Mouse (Mus musculus) adrenal gland, postnatal 36 days (tissue): ENCODE measurements around the gene Neu1. TPM values are rescaled to one million over a fixed set of nuclear protein-coding genes. Genes with fewer than 3 reads are reported as not detected.
"Not testable (repeated sequence)": the region's sequence is repeated elsewhere in the genome, so short reads cannot be mapped to it uniquely, and the experiment has no call there.

Experiments used
- DNase-seq, 2 experiments: peaks; one replicate each; pipeline ENCODE4 v3.0.0; 2021; ENCODE audit warnings: mixed read lengths in 1 of 2
- total RNA-seq, 2 experiments: library from RNA; stranded (reverse); gene quantifications; 2 replicates each; pipeline ENCODE4 v1.2.3; 2021

Gene Neu1
- total RNA-seq, 2 experiments from 2014 or later: 25.4 to 27.4 TPM

DNA sequence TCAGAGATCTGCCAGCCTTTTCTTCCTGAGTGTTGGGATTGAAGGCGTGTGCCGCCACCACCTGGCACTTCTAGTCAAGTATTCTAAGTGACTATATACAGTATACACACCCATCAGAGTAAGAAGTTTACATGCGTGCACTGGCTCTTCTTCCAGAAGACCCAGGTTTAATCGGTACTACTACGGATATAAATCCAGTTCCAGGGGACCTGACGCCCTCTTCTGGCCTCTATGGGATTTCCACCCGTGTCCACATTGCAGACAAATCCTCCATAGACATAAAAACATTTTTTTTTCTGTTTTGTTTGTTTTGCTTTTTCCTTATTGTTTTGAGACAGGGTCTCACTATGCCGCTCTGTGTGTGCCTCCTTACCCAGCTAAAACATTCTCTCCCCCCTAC lies 16.6 kb downstream of the Neu1 start:
- peak; percentile 39 to 65 for DNase-seq

GRCm38 (mm10) chr17:34948721-34949552 lies 17.9 kb downstream of the Neu1 start:
- not testable (repeated sequence) for DNase-seq

DNA sequence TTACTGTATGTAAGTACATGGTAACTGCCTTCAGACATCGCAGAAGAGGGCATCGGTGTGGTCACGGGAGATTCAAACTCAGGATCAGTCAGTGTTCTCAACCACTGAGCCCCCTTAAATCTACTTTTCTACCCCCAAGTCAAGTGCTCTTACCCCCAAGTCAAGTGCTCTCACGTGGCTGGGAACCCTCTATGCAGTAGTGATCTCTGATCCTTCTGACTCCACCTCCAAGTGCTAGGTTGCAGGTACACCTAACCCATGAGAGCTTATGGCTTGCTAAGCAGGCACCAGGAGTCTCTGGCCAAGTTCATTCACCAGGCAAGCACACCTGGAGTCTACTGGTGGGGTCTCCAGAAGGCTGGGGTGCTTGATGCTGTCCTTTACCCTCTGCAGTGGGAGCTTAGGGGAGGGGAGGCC lies 18.5 kb downstream of the Neu1 start:
- no peak for DNase-seq

DNA sequence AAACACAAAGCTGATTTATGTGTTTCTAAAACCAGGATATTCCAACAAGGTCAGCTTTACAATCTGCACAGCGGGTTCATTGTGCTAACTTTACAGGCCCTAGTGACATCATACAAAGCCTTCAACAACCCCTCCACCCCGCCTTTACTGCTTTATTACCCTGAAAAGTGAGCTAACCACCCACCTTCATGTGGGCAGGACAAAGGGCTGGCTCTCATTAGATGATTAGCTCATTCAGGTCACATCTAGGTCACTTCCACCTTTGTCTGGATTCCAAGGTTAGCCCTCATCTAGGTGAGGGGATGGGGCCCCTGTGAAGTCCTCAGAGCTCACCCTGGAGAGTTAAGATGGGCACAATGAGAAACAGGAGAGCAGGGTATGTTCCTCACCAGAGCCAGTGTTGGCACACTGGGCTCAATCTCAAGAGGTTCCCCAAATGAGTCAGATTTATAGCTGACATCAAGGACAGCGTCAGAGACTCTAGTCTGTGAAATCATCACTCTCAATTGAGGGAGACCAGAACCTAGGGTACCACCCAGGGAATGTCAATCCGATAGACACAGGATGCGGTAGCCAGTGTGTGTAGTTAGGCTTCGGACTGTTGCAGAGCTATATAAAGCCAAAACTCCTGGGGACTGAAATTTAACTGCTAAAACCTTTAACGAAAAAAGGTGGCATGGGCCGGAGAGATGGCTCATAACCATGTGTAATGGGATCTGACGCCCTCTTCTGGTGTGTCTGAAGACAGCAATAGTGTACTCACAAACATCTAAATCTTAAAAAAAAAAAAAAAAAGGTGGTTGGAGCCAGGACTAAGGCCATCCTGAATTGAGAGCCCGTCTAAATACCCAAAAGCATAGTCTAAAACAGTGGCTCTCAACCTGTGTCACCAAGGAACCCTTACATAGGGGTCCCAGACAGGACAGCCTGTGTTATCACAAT lies 19.7 kb downstream of the Neu1 start:
- DNase-seq: no peak

DNA sequence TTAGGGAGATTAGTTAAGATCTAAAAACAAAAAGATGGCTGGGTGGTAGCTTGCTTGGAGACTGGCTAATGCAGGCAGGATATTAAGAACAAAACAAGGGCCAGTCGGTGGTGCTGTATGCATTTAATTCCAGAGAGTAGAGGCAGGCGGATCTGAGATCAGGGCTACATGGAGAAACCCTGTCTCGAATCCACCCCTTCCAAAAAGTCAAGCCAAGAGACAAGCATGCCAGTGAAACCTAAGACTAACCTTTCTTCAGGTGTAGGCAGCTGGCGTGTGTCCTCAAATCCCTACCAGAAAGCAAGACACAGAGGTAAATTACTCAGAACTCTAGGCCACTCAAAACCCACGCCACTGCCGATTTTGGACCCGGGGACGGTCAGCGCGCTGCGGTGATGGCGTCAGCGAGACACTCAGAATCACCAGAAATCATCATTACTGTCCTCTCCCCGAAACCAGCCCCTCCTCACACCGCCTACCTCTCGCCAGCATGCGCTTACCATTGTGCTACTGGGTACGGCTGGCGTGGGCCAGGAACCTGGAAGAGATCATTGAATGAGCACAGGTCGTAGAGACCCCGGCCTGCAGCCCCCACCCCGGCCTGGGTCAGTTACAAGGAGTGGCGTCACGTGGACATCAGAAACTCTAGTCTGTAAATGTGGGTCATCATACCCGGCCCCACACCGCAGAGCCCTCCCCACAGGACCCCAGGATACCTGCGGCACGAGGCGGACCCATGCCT lies 20.8 kb downstream of the Neu1 start:
- no peak for DNase-seq

DNA sequence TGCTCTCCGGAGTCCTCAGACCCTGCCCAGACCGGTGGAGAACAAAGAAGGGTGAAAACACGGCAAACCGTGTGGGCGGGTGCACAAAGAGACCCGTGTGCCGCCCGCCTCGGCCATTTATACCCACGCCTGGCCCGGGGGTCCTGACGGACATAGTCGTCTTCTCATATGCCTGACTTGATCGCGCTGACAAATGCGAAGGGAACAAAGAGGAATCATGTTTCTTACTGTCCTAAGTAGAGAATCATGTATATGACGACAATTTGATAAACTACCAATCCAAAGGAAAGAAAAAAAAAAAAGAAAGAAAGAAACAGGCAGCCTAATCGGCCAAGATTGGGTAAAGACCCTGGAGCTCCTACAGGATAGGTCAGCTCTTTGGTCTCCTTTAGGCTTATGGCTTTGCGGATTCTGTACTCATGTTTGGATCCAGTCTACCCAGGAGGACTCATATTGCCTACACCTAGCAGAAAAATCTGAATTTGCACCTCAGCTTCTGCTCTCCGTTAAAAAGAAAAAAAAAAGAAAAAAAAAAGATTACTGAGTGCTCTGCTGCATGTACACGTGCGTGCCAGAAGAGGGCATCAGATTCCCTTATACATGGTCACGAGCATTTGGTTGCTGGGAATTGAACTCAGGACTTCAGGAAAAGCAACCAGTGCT lies 21.5 kb downstream of the Neu1 start:
- DNase-seq: peak; percentile 82 to 83

- DNase-seq: no peak
These were observed 22.2 kb downstream of the Neu1 start for GRCm38 (mm10) chr17:34953258-34953657.

DNA sequence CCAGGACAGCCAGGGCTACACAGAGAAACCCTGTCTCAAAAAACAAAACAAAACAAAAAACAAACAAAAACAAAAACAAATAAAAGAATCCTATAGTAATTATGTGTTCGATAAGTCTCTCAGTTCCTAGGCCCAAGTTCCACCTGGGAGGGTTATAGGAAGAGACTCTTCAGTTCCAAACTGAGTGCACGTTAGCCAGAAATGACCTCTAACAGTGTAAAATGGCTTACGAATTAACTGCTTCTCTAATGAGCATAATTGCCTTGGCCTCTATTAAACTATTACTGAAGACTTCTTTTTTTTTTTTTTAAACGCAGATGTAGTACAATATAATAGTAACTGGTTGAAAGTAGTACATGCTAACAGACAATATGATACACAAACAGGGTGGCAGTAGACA lies 22.9 kb downstream of the Neu1 start:
- no peak for DNase-seq

- DNase-seq: no peak
These were observed 23.8 kb downstream of the Neu1 start for GRCm38 (mm10) chr17:34954831-34955230.

- DNase-seq: no peak
These were observed 24.8 kb downstream of the Neu1 start for GRCm38 (mm10) chr17:34955884-34956283.

GRCm38 (mm10) chr17:34956340-34956739 lies 25.3 kb downstream of the Neu1 start:
- no peak for DNase-seq

DNA sequence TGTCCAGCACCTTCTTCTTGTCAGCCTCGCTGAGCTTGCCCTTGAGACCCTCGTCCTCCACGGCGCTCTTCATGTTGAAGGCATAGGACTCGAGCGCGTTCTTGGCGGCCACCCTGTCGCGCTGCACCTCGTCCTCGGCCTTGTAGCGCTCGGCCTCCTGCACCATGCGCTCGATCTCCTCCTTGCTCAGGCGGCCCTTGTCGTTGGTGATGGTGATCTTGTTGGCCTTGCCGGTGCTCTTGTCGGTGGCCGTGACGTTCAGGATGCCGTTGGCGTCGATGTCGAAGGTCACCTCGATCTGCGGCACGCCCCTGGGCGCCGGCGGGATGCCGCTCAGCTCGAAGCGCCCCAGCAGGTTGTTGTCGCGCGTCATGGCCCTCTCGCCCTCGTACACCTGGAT lies 26.2 kb downstream of the Neu1 start:
- not testable (repeated sequence) for DNase-seq

DNA sequence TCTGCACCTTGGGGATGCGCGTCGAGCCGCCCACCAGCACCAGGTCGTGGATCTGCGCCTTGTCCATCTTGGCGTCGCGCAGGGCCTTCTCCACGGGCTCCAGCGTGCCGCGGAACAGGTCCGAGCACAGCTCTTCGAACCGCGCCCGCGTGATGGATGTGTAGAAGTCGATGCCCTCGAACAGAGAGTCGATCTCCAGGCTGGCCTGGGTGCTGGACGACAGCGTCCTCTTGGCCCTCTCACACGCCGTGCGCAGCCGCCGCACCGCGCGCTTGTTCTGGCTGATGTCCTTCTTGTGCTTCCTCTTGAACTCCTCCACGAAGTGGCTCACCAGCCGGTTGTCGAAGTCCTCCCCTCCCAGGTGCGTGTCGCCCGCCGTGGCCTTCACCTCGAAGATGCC lies 26.9 kb downstream of the Neu1 start:
- not testable (repeated sequence) for DNase-seq

GRCm38 (mm10) chr17:34958734-34959129 lies 27.7 kb downstream of the Neu1 start:
- not testable (repeated sequence) for DNase-seq

DNA sequence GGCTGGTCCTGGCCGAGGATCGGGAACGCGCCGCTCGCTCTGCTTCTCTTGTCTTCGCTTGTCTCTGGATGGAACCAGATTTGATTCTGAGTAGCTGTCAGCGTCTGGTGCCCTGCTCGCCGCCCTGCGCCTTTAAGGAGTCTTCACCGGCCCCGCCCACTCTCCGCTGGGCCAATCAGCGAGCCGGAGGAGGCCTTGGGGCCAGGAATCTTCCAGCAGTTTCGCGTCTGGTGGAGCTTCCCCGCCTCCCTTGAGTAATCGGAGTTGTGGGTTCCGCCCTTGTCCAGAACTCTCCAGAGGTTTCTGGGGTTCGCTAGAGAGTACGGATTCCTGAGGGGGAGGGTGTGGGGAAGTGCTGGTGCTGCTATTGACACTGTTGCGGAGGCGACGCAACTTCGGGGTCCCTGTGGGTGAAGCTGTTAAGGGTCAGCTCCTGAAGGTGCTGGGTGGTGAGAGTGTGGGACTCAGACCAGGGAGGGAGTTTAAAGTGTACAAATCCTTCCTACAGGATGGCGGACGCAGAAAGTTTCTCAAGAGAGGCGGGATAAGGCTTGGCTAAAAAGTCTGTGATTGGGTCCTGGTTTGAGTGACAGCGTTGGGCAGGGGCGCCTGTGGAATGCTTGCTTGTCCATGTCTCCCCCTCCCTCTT lies 28.2 kb downstream of the Neu1 start, which contains the start of gene Hspa1b:
Gene Hspa1b (minus strand): TSS at position 109 of the 649 bp plus-strand sequence.
- DNase-seq: peak; percentile 84 to 88

GRCm38 (mm10) chr17:34959881-34960515 lies 28.9 kb downstream of the Neu1 start:
- peak; percentile 61 to 71 for DNase-seq

DNA sequence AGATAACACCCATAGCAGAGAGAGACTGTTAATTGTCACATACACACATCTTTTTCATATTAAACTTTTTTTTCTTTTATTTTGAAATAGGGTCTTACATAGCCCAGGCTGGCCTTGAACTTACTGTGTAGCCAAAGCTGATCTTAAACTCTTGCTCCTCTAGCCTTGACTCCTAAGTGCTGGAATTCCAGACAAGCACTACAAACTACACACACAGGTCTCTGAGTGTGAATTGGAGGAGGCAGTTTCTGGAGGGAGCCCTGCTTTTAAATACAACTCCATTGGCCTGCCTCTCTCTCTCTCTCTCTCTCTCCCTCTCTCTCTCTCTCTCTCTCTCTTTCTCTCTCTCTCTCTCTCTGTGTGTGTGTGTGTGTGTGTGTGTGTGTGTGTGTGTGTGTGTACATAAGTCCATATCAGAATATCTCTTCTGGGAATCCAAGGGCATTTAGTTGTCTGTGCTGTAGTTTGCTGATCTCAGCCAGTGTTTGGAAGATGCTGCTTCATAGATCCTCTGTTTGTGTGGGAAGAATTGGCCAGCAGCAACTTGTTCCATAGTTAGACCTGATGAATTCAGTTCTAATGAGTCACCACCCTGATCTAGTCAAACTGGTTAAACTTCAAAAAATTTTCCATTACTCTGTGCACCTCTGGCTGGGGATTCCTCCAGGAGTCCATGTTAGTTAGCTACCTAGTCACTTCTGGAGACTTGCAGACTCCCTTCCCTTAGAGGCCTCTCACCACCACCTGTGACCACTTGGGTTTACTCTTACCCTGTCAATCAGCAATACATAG lies 29.8 kb downstream of the Neu1 start:
- no peak for DNase-seq

DNA sequence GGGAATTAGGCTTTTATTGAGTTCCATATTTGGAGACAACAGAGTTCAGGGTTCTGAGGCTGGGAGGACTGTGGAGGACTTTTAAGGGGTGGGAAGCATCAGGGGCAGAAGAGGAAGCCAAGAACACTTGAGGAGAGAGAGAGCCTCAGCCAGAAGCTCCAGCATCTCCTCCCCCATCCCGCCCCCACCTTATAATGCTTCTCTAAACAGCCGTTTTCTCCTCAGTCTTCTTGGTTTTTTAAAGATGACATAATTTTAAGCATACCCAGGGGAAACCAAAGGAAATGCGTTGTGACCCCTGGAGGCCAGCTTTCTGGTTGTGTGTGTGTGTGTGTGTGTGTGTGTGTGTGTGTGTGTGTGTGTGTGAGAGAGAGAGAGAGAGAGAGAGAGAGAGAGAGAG lies 31.1 kb downstream of the Neu1 start:
- no peak for DNase-seq

- DNase-seq: no peak
These were observed 31.8 kb downstream of the Neu1 start for GRCm38 (mm10) chr17:34962841-34963240.

DNA sequence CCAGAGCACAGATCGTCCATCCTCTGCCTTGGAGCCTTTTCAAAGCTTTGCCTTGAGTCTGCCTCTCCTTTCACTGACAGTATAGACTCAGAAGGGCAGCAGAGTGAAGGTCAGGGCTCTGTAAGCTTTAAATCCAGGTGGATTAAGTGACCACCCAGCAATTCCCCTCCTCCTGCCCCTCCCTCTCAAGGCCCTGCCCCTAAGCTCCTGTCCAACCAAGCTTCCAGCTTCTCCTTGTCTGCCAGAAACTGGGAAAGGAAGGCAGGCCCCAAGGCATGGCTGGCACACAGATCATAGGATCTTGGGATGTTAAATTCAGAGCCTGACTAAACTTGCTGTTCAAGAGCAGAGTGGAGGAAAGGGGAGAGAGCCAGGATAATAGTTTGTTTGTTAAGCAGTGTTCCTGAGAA lies 33.6 kb downstream of the Neu1 start:
- DNase-seq: peak in 1 of 2 experiments; percentile 35
